Comparison of ENCODE assay signal across 17 mouse cellular contexts in genomic region chr2:140254256-140254655, GRCm38 (mm10).
"Had no signal": no experiment of that assay in that cellular context is flagged by ENCODE, and none has a peak within 500 bp of the region (broad histone marks: within the 10 kb centered on the region; RNA-seq: fewer than 3 reads in every experiment).

No protein-coding gene starts in this region.

- H3K27ac ChIP-seq: neural tube, embryonic 12.5 days; neural tube, embryonic 13.5 days; neural tube, embryonic 15.5 days; stomach, embryonic 15.5 days; stomach, postnatal 0 days had no signal

- H3K4me1 ChIP-seq: neural tube, embryonic 12.5 days; neural tube, embryonic 15.5 days; stomach, embryonic 15.5 days had no signal

- H3K4me2 ChIP-seq: neural tube, embryonic 12.5 days; neural tube, embryonic 13.5 days; neural tube, embryonic 15.5 days; stomach, embryonic 15.5 days had no signal

- H3K9me3 ChIP-seq: neural tube, embryonic 12.5 days; neural tube, embryonic 13.5 days; neural tube, embryonic 15.5 days; stomach, embryonic 15.5 days had no signal

- H3K9ac ChIP-seq: neural tube, embryonic 12.5 days; neural tube, embryonic 13.5 days; neural tube, embryonic 15.5 days; stomach, embryonic 15.5 days had no signal

- H3K36me3 ChIP-seq: neural tube, embryonic 12.5 days; neural tube, embryonic 13.5 days; neural tube, embryonic 15.5 days; stomach, embryonic 15.5 days had no signal

- H3K4me3 ChIP-seq: neural tube, embryonic 12.5 days; neural tube, embryonic 13.5 days; neural tube, embryonic 15.5 days; stomach, embryonic 15.5 days had no signal

- DNase-seq: retina, postnatal 1 day; right cerebral cortex, adult 18-20 months; right cerebral cortex, postnatal 14 days; right cerebral cortex, postnatal 25 days; right cerebral cortex, postnatal 4 days; spleen, adult 18-20 months; thymus, adult 18-20 months; thymus, adult 2 months; thymus, postnatal 14 days; thymus, postnatal 25 days; thymus, postnatal 36 days; thymus, postnatal 4 days had no signal

- H3K27me3 ChIP-seq: neural tube, embryonic 12.5 days; neural tube, embryonic 13.5 days; neural tube, embryonic 15.5 days; stomach, embryonic 15.5 days had no signal
